Mouse (Mus musculus) intestine, postnatal 0 days (tissue): Measurements from ENCODE around the gene Adcy6. TPM values are rescaled to one million over a fixed set of nuclear protein-coding genes. Genes with fewer than 3 reads are reported as not detected.

ENCODE experiments used
- ATAC-seq: fragments of 200-750 bp; cut with Nextera tagmentation; 2 replicates; pipeline ENCODE4 v1.8.0; 2017; ENCODE audit warnings: mild to moderate bottlenecking, moderate TSS enrichment, moderate library complexity
- H3K27ac ChIP-seq: fragments of 300-500 bp; sonication (generic); 2 replicates; pipeline ENCODE4 v1.5.1; 2014; ENCODE audit warnings: mild to moderate bottlenecking, low read depth, low read length, moderate library complexity
- H3K27me3 ChIP-seq: fragments of 300-500 bp; sonication (generic); replicated peaks from 2 replicates; pipeline ENCODE4 v1.6.1; 2014; ENCODE audit warnings: low read length, mixed read lengths; ENCODE audit not compliant: control insufficient read depth, insufficient read depth
- H3K36me3 ChIP-seq: fragments of 300-500 bp; sonication (generic); 2 replicates; pipeline ENCODE4 v1.6.1; 2014; ENCODE audit warnings: mild to moderate bottlenecking, moderate library complexity; ENCODE audit not compliant: control insufficient read depth, insufficient read depth
- H3K4me1 ChIP-seq: fragments of 300-500 bp; sonication (generic); replicated peaks from 2 replicates; pipeline ENCODE4 v1.6.1; 2014; ENCODE audit warnings: antibody characterized with exemption, low read length, mixed read lengths; ENCODE audit not compliant: control insufficient read depth, insufficient read depth
- H3K4me2 ChIP-seq: fragments of 300-500 bp; sonication (generic); replicated peaks from 2 replicates; pipeline ENCODE4 v1.6.1; 2014; ENCODE audit warnings: low read depth, mild to moderate bottlenecking, moderate library complexity
- H3K4me3 ChIP-seq: fragments of 300-500 bp; sonication (generic); 2 replicates; pipeline ENCODE4 v1.5.1; 2014; ENCODE audit warnings: low read depth, low read length
- H3K9ac ChIP-seq: fragments of 300-500 bp; sonication (generic); 2 replicates; pipeline ENCODE4 v1.6.1; 2014; ENCODE audit warnings: mild to moderate bottlenecking, low read depth, low read length
- H3K9me3 ChIP-seq: fragments of 300-500 bp; sonication (generic); 2 replicates; pipeline ENCODE4 v1.6.1; 2016; ENCODE audit warnings: mixed run types; ENCODE audit not compliant: control insufficient read depth
- CTCF ChIP-seq: sonication (generic); IDR thresholded peaks from 2 replicates; pipeline ENCODE4 v1.5.1; 2016; ENCODE audit warnings: low read depth, mild to moderate bottlenecking, control low read depth, antibody characterized with exemption, moderate library complexity
- WGBS: fragments of 180-500 bp; shearing (Covaris S2); extraction: QIAGEN DNeasy Blood & Tissue Kit; methylation state at CpG from one replicate; pipeline ENCODE4 v1.1.7; 2014; 5-methylcytosine and 5-hydroxymethylcytosine counted together
- polyA plus RNA-seq: library from polyadenylated mRNA; unstranded; fragments of >200 nt; fragmentation: Nextera tagmentation; extraction: Ambion mirVana; gene quantifications from 2 replicates; pipeline ENCODE4 v1.2.1, GENCODE M21; 2015

The Adcy6 gene
- polyA plus RNA-seq, 1 experiment from 2014 or later = 10.6 TPM

GRCm38 (mm10) chr15:98646737-98647136, 36.9 kb upstream of the Adcy6 start:
- Histone ChIP-seq H3K4me3 (no peak overlapping the region), H3K27me3 (no peaks in the 10 kb centered on the region), H3K9me3 (no peaks in the 10 kb centered on the region), H3K4me2 (no peak overlapping the region), H3K36me3 (peaks cover 89% of the 10 kb centered on the region), H3K4me1 (no peaks in the 10 kb centered on the region), H3K27ac (no peak overlapping the region), H3K9ac (no peak overlapping the region)
- no peak for ATAC-seq
- no peak for TF ChIP-seq CTCF
- WGBS = 75% methylated on average over 8 of the region's 8 CpGs

- no peaks in the 10 kb centered on the region for H3K27me3 ChIP-seq
- peaks cover 76% of the 10 kb centered on the region for H3K36me3 ChIP-seq
- TF ChIP-seq CTCF = no peak
- no peak overlapping the region for H3K4me3 ChIP-seq
- WGBS = 81% methylated on average over 24 of the region's 24 CpGs
- H3K4me1 ChIP-seq = no peaks in the 10 kb centered on the region
- no peak overlapping the region for H3K9ac ChIP-seq
- no peaks in the 10 kb centered on the region for H3K9me3 ChIP-seq
- peak; percentile 65; the same call in 1 of the 2 replicates for ATAC-seq
- 0 out of 2 replicates have a peak overlapping the region, but pooled peaks have one; percentile 35 for H3K27ac ChIP-seq
- H3K4me2 ChIP-seq = no peak overlapping the region
Measured at GRCm38 (mm10) chr15:98645057-98646026, 35.5 kb upstream of the Adcy6 start.

DNA sequence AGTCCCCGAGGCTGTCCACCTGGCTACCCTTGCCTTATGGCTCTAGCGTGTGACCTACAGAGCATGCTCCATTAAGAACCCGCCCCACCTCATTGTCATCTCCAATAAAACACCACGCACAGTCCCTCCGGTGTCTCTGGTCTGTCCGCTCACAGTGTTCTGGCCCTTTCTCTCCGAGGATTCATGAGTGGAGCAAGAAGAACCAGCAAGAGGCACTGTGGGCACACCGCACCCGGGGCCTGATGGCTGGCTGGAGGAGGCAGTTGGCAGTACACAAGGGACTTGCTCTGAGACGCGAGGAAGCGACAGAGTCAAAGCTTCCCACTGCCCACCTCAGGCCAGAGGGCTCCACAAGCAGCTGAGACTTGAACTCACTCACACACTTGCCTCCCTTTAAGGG, 34.5 kb upstream of the Adcy6 start:
- Histone ChIP-seq H3K27ac (no peak overlapping the region), H3K4me3 (no peak overlapping the region), H3K9ac (no peak overlapping the region), H3K9me3 (no peaks in the 10 kb centered on the region), H3K36me3 (peaks cover 70% of the 10 kb centered on the region), H3K4me1 (no peaks in the 10 kb centered on the region), H3K4me2 (no peak overlapping the region), H3K27me3 (no peaks in the 10 kb centered on the region)
- TF ChIP-seq CTCF = no peak
- no peak for ATAC-seq
- 83% methylated on average over 12 of the region's 12 CpGs for WGBS

- peak; percentile 62; the same call in 1 of the 2 replicates for ATAC-seq
- no peak overlapping the region for H3K27ac ChIP-seq
- no peak for TF ChIP-seq CTCF
- H3K4me1 ChIP-seq = no peaks in the 10 kb centered on the region
- H3K4me3 ChIP-seq = no peak overlapping the region
- 36% methylated on average over 8 of the region's 8 CpGs for WGBS
- H3K9ac ChIP-seq = no peak overlapping the region
- H3K4me2 ChIP-seq = no peak overlapping the region
- H3K27me3 ChIP-seq = 0 out of 2 replicates have a peak, but pooled peaks cover 2% of the 10 kb centered on the region
- H3K9me3 ChIP-seq = no peaks in the 10 kb centered on the region
- peaks cover 28% of the 10 kb centered on the region for H3K36me3 ChIP-seq
Measured at GRCm38 (mm10) chr15:98640157-98640556, 30.3 kb upstream of the Adcy6 start.

- no peaks in the 10 kb centered on the region for H3K9me3 ChIP-seq
- H3K4me2 ChIP-seq = no peak overlapping the region
- H3K27ac ChIP-seq = no peak overlapping the region
- no peak for TF ChIP-seq CTCF
- H3K4me3 ChIP-seq = no peak overlapping the region
- peaks cover 19% of the 10 kb centered on the region; the same call in 1 of the 2 replicates for H3K27me3 ChIP-seq
- 62% methylated on average over 3 of the region's 3 CpGs for WGBS
- peaks cover 6% of the 10 kb centered on the region; the same call in 1 of the 2 replicates for H3K36me3 ChIP-seq
- H3K9ac ChIP-seq = no peak overlapping the region
- 0 out of 2 replicates have a peak, but pooled peaks cover 4% of the 10 kb centered on the region for H3K4me1 ChIP-seq
- no peak for ATAC-seq
Measured at GRCm38 (mm10) chr15:98637155-98637554, 27.3 kb upstream of the Adcy6 start.

DNA sequence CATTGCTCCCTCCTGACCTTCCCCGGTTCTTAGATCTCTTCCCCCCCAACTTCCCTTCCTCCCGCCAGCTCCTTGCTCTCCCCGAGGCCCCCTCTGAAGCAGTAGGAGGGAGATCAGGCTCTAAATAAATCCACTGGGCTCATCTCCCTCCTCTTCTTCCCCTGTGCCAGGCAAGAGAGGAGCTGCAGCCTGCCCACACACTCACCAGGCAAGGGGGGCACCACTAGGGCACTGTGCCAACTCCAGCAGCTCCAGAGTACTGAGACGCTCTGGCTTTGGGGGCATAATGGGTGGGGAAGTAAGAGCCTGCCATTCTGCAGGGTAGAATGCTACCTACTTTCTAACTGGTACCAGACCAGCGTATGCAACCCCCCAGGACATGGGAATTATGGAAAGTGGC, 26.6 kb upstream of the Adcy6 start:
- Histone ChIP-seq H3K27ac (no peak overlapping the region), H3K4me3 (no peak overlapping the region), H3K4me1 (0 out of 2 replicates have a peak, but pooled peaks cover 4% of the 10 kb centered on the region), H3K4me2 (no peak overlapping the region), H3K9ac (no peak overlapping the region), H3K27me3 (peaks cover 23% of the 10 kb centered on the region; the same call in 1 of the 2 replicates), H3K36me3 (peaks cover 5% of the 10 kb centered on the region; the same call in 1 of the 2 replicates), H3K9me3 (no peaks in the 10 kb centered on the region)
- no peak for ATAC-seq
- WGBS = 63% methylated on average over 5 of the region's 5 CpGs
- TF ChIP-seq CTCF = no peak
